Mouse (Mus musculus): Measurements from ENCODE around the gene Il10rb. TPM values are rescaled to one million over a fixed set of nuclear protein-coding genes. Genes with fewer than 3 reads are reported as not detected.
A peak's percentile ranks its signal among the peaks of the same experiment; 100 is the strongest.

Gene Il10rb
- total and polyA plus RNA-seq, 3 experiments: 18.3 to 144 (median 101) TPM

DNA sequence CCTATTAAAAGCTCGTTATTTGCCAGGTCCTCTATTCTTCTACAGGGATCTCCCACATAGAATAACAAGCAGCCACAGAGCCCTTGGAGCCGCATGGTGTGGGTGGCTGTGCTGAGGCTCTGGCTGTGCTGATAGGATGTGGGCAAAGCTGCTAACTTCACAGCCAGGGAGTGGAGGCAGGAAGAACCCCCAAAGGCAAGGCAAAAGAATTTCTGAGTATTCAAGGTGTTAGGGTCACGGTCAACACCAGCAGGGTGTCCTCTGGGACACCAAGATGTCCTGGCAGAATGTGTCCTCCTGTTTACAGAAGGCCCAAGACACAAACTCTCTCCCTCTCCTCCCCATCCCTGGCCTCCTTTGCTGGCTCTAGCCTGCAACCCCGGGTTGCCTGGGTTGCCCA, 36.5 kb downstream of the Il10rb start:
- peaks cover 84% of the 10 kb centered on the region for H3K4me1 ChIP-seq (ENCODE audit: insufficient read depth, low read depth, low read length)
- ATAC-seq (ENCODE audit: extremely low read depth, insufficient number of reproducible peaks, low FRiP score, poor library complexity, severe bottlenecking) (peak; percentile 17), DNase-seq (ENCODE audit: low spot score) (no peak)
- TF ChIP-seq GATA2 (IDR thresholded peaks at IDR 0.05; ENCODE audit: borderline replicate concordance, low read depth, low read length): no peak
- TF ChIP-seq TAL1 (conservative IDR thresholded peaks at IDR 0.05; ENCODE audit: low read depth, low read length): peak; percentile 19; the same call in 1 of the 2 replicates
- H3K27me3 ChIP-seq (ENCODE audit: insufficient read depth, low read length): no peaks in the 10 kb centered on the region
- peak overlapping the region; percentile 34; the same call in 1 of the 2 replicates for H3K4me3 ChIP-seq (ENCODE audit: low read depth, low read length)
- H3K36me3 ChIP-seq (replicated peaks): peaks cover 5% of the 10 kb centered on the region
- H3K9me3 ChIP-seq (replicated peaks): peaks cover 9% of the 10 kb centered on the region

DNA sequence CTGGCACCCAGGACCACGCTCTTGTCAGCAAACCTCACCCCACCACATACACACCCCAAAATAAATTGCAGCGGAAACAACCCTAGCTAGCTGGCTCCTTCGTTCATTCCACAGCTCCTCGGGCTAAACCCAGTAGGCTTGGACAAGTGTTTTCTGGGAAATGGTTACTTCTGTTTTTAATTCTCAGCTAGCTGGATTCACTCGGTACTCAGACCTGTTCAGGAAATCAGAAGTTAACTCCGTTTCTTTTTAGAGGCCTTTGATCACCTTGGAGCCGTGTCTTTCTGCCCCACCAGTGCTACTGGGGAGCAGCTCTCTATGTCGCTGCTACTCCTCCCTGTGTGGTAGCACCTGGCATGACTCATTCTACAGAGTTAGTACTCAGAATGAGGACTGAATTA, 37.2 kb downstream of the Il10rb start:
- Histone ChIP-seq H3K9me3 (replicated peaks) (peaks cover 9% of the 10 kb centered on the region), H3K36me3 (replicated peaks) (peaks cover 3% of the 10 kb centered on the region), H3K27me3 (ENCODE audit: insufficient read depth, low read length) (no peaks in the 10 kb centered on the region), H3K4me3 (ENCODE audit: low read depth, low read length) (peak overlapping the region; percentile 34; the same call in 1 of the 2 replicates), H3K4me1 (ENCODE audit: insufficient read depth, low read depth, low read length) (peaks cover 89% of the 10 kb centered on the region)
- no peak for DNase-seq (ENCODE audit: low spot score)
- TF ChIP-seq TAL1 (conservative IDR thresholded peaks at IDR 0.05; ENCODE audit: low read depth, low read length) (no peak), CTCF (IDR thresholded peaks at IDR 0.05; ENCODE audit: low read depth, low read length) (no peak), POLR2AphosphoS5 (IDR thresholded peaks at IDR 0.05; ENCODE audit: insufficient replicate concordance, low read depth, low read length) (no peak), GATA1 (IDR thresholded peaks at IDR 0.05; ENCODE audit: borderline replicate concordance, low read length) (no peak), GATA2 (IDR thresholded peaks at IDR 0.05; ENCODE audit: borderline replicate concordance, low read depth, low read length) (no peak)
- no peak for ATAC-seq (ENCODE audit: extremely low read depth, insufficient number of reproducible peaks, low FRiP score, poor library complexity, severe bottlenecking)

DNA sequence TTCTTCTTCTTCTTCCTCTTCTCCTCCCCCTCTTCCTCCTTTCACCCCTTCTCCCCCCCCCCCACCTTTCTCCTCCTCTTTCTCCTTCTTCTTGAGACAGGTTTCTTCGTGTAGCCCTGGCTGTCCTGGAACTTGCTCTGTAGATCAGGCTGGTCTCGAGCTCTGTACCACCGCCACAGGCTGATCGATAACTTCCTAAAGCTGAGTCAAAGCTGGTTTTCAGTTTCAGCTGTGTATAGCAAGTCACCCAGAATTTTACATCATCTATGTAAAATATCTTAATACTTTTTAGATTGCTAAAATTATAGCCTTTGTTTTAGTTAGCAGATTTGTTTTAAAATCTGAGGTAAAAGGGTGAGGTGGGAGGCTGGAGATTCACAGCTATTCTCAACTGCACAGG, 38.9 kb downstream of the Il10rb start:
- Histone ChIP-seq H3K4me3 (ENCODE audit: low read depth, low read length) (no peak overlapping the region), H3K9me3 (replicated peaks) (peaks cover 6% of the 10 kb centered on the region; the same call in 1 of the 2 replicates), H3K36me3 (replicated peaks) (no peaks in the 10 kb centered on the region), H3K27me3 (ENCODE audit: insufficient read depth, low read length) (no peaks in the 10 kb centered on the region), H3K4me1 (ENCODE audit: insufficient read depth, low read depth, low read length) (peaks cover 91% of the 10 kb centered on the region)
- DNase-seq (ENCODE audit: low spot score): no peak
- no peak for TF ChIP-seq GATA1 (IDR thresholded peaks at IDR 0.05; ENCODE audit: borderline replicate concordance, low read length)
- TF ChIP-seq CTCF (IDR thresholded peaks at IDR 0.05; ENCODE audit: low read depth, low read length): no peak
- TF ChIP-seq TAL1 (conservative IDR thresholded peaks at IDR 0.05; ENCODE audit: low read depth, low read length): no peak
- no peak for TF ChIP-seq POLR2AphosphoS5 (IDR thresholded peaks at IDR 0.05; ENCODE audit: insufficient replicate concordance, low read depth, low read length)
- TF ChIP-seq GATA2 (IDR thresholded peaks at IDR 0.05; ENCODE audit: borderline replicate concordance, low read depth, low read length): no peak
- ATAC-seq (ENCODE audit: extremely low read depth, insufficient number of reproducible peaks, low FRiP score, poor library complexity, severe bottlenecking): no peak

DNA sequence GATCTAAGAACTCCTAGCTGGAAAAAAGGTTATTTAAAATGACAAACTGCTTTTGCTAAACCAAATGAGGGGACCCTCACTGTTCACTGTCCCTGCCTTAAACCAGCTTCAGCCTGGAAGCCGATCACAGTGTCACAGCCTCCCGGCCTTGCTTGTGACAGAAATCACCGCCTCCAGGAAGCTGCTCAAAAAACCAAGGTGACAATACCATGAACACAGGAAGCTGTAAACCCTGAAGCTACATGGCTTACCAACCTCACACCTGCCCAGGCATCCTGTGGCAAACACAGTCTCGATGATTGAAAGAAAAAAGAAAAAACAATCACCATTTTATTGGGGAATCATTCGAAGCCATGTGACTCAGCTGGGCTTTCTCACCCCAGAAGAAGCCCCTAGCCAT, 39.6 kb downstream of the Il10rb start:
- peaks cover 6% of the 10 kb centered on the region; the same call in 1 of the 2 replicates for H3K9me3 ChIP-seq (replicated peaks)
- no peak overlapping the region for H3K4me3 ChIP-seq (ENCODE audit: low read depth, low read length)
- ATAC-seq (ENCODE audit: extremely low read depth, insufficient number of reproducible peaks, low FRiP score, poor library complexity, severe bottlenecking) (no peak), DNase-seq (ENCODE audit: low spot score) (no peak)
- TF ChIP-seq TAL1 (conservative IDR thresholded peaks at IDR 0.05; ENCODE audit: low read depth, low read length): no peak
- TF ChIP-seq GATA1 (IDR thresholded peaks at IDR 0.05; ENCODE audit: borderline replicate concordance, low read length): no peak
- no peak for TF ChIP-seq GATA2 (IDR thresholded peaks at IDR 0.05; ENCODE audit: borderline replicate concordance, low read depth, low read length)
- TF ChIP-seq POLR2AphosphoS5 (IDR thresholded peaks at IDR 0.05; ENCODE audit: insufficient replicate concordance, low read depth, low read length): no peak
- no peak for TF ChIP-seq CTCF (IDR thresholded peaks at IDR 0.05; ENCODE audit: low read depth, low read length)
- H3K4me1 ChIP-seq (ENCODE audit: insufficient read depth, low read depth, low read length): peaks cover 92% of the 10 kb centered on the region
- no peaks in the 10 kb centered on the region for H3K36me3 ChIP-seq (replicated peaks)
- H3K27me3 ChIP-seq (ENCODE audit: insufficient read depth, low read length): no peaks in the 10 kb centered on the region

DNA sequence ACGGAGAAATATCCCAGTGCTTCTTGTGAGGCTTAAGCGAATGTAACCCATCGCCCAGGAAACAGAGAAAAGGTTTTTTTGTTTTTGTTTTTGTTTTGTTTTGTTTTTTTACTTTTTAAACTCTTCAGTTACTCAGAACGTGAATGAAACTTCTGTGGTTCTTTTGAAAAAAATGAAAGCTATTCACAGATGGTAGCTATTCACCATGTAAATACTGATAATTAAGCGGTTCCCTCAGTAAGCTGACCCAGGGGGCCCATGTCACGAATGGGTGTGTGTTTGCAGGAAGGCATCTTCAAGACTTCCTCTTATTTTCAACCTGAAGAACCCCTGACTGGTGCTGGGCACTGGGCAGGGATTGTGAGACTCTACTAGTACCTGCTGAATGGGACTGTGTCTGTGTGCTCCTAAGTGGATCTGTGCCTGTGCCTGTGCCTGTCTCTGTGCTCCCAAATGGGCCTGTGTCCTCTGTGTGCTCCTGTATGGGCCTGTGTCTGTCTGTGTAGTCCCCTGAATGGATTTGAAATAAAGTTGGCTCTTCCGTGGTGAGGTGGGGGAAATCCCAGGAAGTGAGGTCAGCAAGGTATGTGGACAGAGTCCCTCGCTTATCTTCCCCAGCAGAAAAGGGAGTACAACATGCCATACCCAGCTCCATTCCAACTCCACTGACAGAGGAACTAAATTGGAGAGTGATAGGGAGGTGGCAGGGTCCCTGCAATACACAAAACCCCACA, 41.0 kb downstream of the Il10rb start:
- peak; percentile 46 for DNase-seq (ENCODE audit: low spot score)
- Histone ChIP-seq H3K4me1 (ENCODE audit: insufficient read depth, low read depth, low read length) (peaks cover 92% of the 10 kb centered on the region), H3K4me3 (ENCODE audit: low read depth, low read length) (peak overlapping the region; percentile 22; the same call in 1 of the 2 replicates), H3K27me3 (ENCODE audit: insufficient read depth, low read length) (no peaks in the 10 kb centered on the region), H3K9me3 (replicated peaks) (peaks cover 6% of the 10 kb centered on the region; the same call in 1 of the 2 replicates), H3K36me3 (replicated peaks) (no peaks in the 10 kb centered on the region)
- no peak for TF ChIP-seq CTCF (IDR thresholded peaks at IDR 0.05; ENCODE audit: low read depth, low read length)
- no peak for TF ChIP-seq POLR2AphosphoS5 (IDR thresholded peaks at IDR 0.05; ENCODE audit: insufficient replicate concordance, low read depth, low read length)
- no peak for TF ChIP-seq GATA2 (IDR thresholded peaks at IDR 0.05; ENCODE audit: borderline replicate concordance, low read depth, low read length)
- no peak for TF ChIP-seq TAL1 (conservative IDR thresholded peaks at IDR 0.05; ENCODE audit: low read depth, low read length)
- no peak for TF ChIP-seq GATA1 (IDR thresholded peaks at IDR 0.05; ENCODE audit: borderline replicate concordance, low read length)
- no peak for ATAC-seq (ENCODE audit: extremely low read depth, insufficient number of reproducible peaks, low FRiP score, poor library complexity, severe bottlenecking)

DNA sequence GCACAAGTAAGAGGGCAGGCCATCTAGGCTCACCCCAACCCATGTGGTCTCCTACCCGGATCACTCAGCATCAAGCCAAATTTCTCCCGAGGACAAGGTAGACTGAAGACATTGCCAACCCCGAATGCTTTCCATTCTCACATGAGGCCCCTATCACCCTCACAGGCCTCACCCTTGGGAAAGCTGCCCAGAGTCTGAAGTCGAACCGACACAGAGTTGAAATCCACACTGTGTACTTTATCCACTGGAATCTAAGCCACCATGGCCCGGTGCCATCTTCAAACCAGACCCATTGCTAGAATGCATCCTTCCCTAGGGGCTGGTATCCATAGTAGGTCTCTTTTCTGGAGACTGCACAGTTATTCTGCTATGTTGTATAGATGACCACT, 41.5 kb downstream of the Il10rb start:
- ATAC-seq (ENCODE audit: extremely low read depth, insufficient number of reproducible peaks, low FRiP score, poor library complexity, severe bottlenecking) (no peak), DNase-seq (ENCODE audit: low spot score) (no peak)
- peaks cover 93% of the 10 kb centered on the region for H3K4me1 ChIP-seq (ENCODE audit: insufficient read depth, low read depth, low read length)
- peak overlapping the region; percentile 22; the same call in 1 of the 2 replicates for H3K4me3 ChIP-seq (ENCODE audit: low read depth, low read length)
- H3K36me3 ChIP-seq (replicated peaks): no peaks in the 10 kb centered on the region
- peaks cover 6% of the 10 kb centered on the region; the same call in 1 of the 2 replicates for H3K9me3 ChIP-seq (replicated peaks)
- H3K27me3 ChIP-seq (ENCODE audit: insufficient read depth, low read length): no peaks in the 10 kb centered on the region
- TF ChIP-seq POLR2AphosphoS5 (IDR thresholded peaks at IDR 0.05; ENCODE audit: insufficient replicate concordance, low read depth, low read length) (no peak), GATA1 (IDR thresholded peaks at IDR 0.05; ENCODE audit: borderline replicate concordance, low read length) (no peak), GATA2 (IDR thresholded peaks at IDR 0.05; ENCODE audit: borderline replicate concordance, low read depth, low read length) (no peak), TAL1 (conservative IDR thresholded peaks at IDR 0.05; ENCODE audit: low read depth, low read length) (no peak), CTCF (IDR thresholded peaks at IDR 0.05; ENCODE audit: low read depth, low read length) (no peak)

Data from G1E (cell line).